Mouse (Mus musculus): Measurements from ENCODE around the gene Ddx41. TPM values are rescaled to one million over a fixed set of nuclear protein-coding genes. Genes with fewer than 3 reads are reported as not detected.

The Ddx41 gene
- polyA plus RNA-seq, 1 experiment from 2014 or later = 71.4 TPM

GRCm38 (mm10) chr13:55567949-55568348 is 31.5 kb upstream of the Ddx41 start:
- Histone ChIP-seq H3K36me3 (peaks cover 29% of the 10 kb centered on the region), H3K4me2 (replicated peaks) (no peak overlapping the region), H3K27ac (no peak overlapping the region), H3K9ac (no peak overlapping the region), H3K27me3 (no peaks in the 10 kb centered on the region), H3K4me1 (peaks cover 28% of the 10 kb centered on the region), H3K4me3 (no peak overlapping the region), H3K9me3 (no peaks in the 10 kb centered on the region)
- 74% methylated on average over 2 of the region's 2 CpGs for WGBS
- no peak for ATAC-seq (ENCODE audit: low FRiP score, low read depth)

GRCm38 (mm10) chr13:55567001-55567400 is 30.5 kb upstream of the Ddx41 start:
- no peak overlapping the region for H3K27ac ChIP-seq
- H3K27me3 ChIP-seq = no peaks in the 10 kb centered on the region
- H3K9ac ChIP-seq = no peak overlapping the region
- 90% methylated on average over 6 of the region's 6 CpGs for WGBS
- H3K4me2 ChIP-seq (replicated peaks) = no peak overlapping the region
- H3K4me3 ChIP-seq = no peak overlapping the region
- no peak for ATAC-seq (ENCODE audit: low FRiP score, low read depth)
- peaks cover 29% of the 10 kb centered on the region for H3K36me3 ChIP-seq
- H3K4me1 ChIP-seq = peaks cover 25% of the 10 kb centered on the region
- no peaks in the 10 kb centered on the region for H3K9me3 ChIP-seq

GRCm38 (mm10) chr13:55563266-55563879 is 26.9 kb upstream of the Ddx41 start:
- H3K9ac ChIP-seq = no peak overlapping the region
- no peaks in the 10 kb centered on the region for H3K9me3 ChIP-seq
- H3K27ac ChIP-seq = no peak overlapping the region; the same call in 1 of the 2 replicates
- no peak for ATAC-seq (ENCODE audit: low FRiP score, low read depth)
- H3K36me3 ChIP-seq = peaks cover 40% of the 10 kb centered on the region
- no peak overlapping the region for H3K4me3 ChIP-seq
- H3K4me1 ChIP-seq = peaks cover 11% of the 10 kb centered on the region
- 66% methylated on average over 7 of the region's 7 CpGs for WGBS
- H3K4me2 ChIP-seq (replicated peaks) = no peak overlapping the region
- H3K27me3 ChIP-seq = no peaks in the 10 kb centered on the region

GRCm38 (mm10) chr13:55557499-55557898 is 21.0 kb upstream of the Ddx41 start:
- Histone ChIP-seq H3K9me3 (no peaks in the 10 kb centered on the region), H3K36me3 (peaks cover 60% of the 10 kb centered on the region)
- no peak for ATAC-seq (ENCODE audit: low FRiP score, low read depth)

GRCm38 (mm10) chr13:55555921-55556320 is 19.5 kb upstream of the Ddx41 start:
- Histone ChIP-seq H3K27me3 (no peaks in the 10 kb centered on the region), H3K4me1 (no peaks in the 10 kb centered on the region), H3K9ac (no peak overlapping the region), H3K36me3 (peaks cover 67% of the 10 kb centered on the region), H3K4me3 (no peak overlapping the region), H3K4me2 (replicated peaks) (no peak overlapping the region), H3K27ac (no peak overlapping the region), H3K9me3 (no peaks in the 10 kb centered on the region)
- no peak for ATAC-seq (ENCODE audit: low FRiP score, low read depth)
- WGBS = 92% methylated on average over 9 of the region's 9 CpGs

More at GRCm38 (mm10) chr13:55557499-55557898, 21.0 kb upstream of the Ddx41 start:
- Histone ChIP-seq H3K4me3 (no peak overlapping the region), H3K9ac (no peak overlapping the region), H3K27me3 (no peaks in the 10 kb centered on the region), H3K27ac (no peak overlapping the region), H3K4me1 (no peaks in the 10 kb centered on the region), H3K4me2 (replicated peaks) (no peak overlapping the region)
- 71% methylated on average over 6 of the region's 6 CpGs for WGBS

- H3K27ac ChIP-seq = no peak overlapping the region
- no peak overlapping the region for H3K9ac ChIP-seq
- H3K9me3 ChIP-seq = no peaks in the 10 kb centered on the region
- 90% methylated on average over 15 of the region's 15 CpGs for WGBS
- H3K4me2 ChIP-seq (replicated peaks) = no peak overlapping the region
- H3K36me3 ChIP-seq = peaks cover 99% of the 10 kb centered on the region
- ATAC-seq (ENCODE audit: low FRiP score, low read depth) = no peak
- H3K27me3 ChIP-seq = no peaks in the 10 kb centered on the region
- H3K4me3 ChIP-seq = no peak overlapping the region
- H3K4me1 ChIP-seq = no peaks in the 10 kb centered on the region
These were observed 12.6 kb upstream of the Ddx41 start for GRCm38 (mm10) chr13:55549061-55549460.

GRCm38 (mm10) chr13:55548426-55548825 is 12.0 kb upstream of the Ddx41 start:
- Histone ChIP-seq H3K27ac (no peak overlapping the region), H3K4me2 (replicated peaks) (no peak overlapping the region), H3K9ac (no peak overlapping the region), H3K9me3 (no peaks in the 10 kb centered on the region), H3K36me3 (peaks cover 99% of the 10 kb centered on the region), H3K4me1 (no peaks in the 10 kb centered on the region), H3K4me3 (no peak overlapping the region), H3K27me3 (no peaks in the 10 kb centered on the region)
- WGBS = 89% methylated on average over 5 of the region's 5 CpGs
- no peak for ATAC-seq (ENCODE audit: low FRiP score, low read depth)

- H3K9ac ChIP-seq = no peak overlapping the region
- peaks cover 99% of the 10 kb centered on the region for H3K36me3 ChIP-seq
- no peak overlapping the region for H3K27ac ChIP-seq
- H3K4me3 ChIP-seq = no peak overlapping the region
- no peaks in the 10 kb centered on the region for H3K4me1 ChIP-seq
- H3K9me3 ChIP-seq = no peaks in the 10 kb centered on the region
- WGBS = 88% methylated on average over 2 of the region's 2 CpGs
- ATAC-seq (ENCODE audit: low FRiP score, low read depth) = no peak
- H3K27me3 ChIP-seq = no peaks in the 10 kb centered on the region
- no peak overlapping the region for H3K4me2 ChIP-seq (replicated peaks)
These were observed 11.5 kb upstream of the Ddx41 start for GRCm38 (mm10) chr13:55547916-55548315.

GRCm38 (mm10) chr13:55544792-55545191 is 8.3 kb upstream of the Ddx41 start:
- H3K36me3 ChIP-seq = peaks cover 100% of the 10 kb centered on the region
- no peak overlapping the region for H3K4me3 ChIP-seq
- ATAC-seq (ENCODE audit: low FRiP score, low read depth) = no peak
- whole genome bisulfite sequencing = 91% methylated on average over 6 of the region's 6 CpGs
- H3K9me3 ChIP-seq = no peaks in the 10 kb centered on the region
- H3K27ac ChIP-seq = no peak overlapping the region
- H3K9ac ChIP-seq = no peak overlapping the region
- H3K4me1 ChIP-seq = no peaks in the 10 kb centered on the region
- no peaks in the 10 kb centered on the region for H3K27me3 ChIP-seq
- H3K4me2 ChIP-seq (replicated peaks) = no peak overlapping the region

- Histone ChIP-seq H3K27me3 (no peaks in the 10 kb centered on the region), H3K36me3 (peaks cover 100% of the 10 kb centered on the region), H3K9me3 (no peaks in the 10 kb centered on the region), H3K4me1 (no peaks in the 10 kb centered on the region), H3K4me2 (replicated peaks) (no peak overlapping the region), H3K27ac (no peak overlapping the region), H3K4me3 (no peak overlapping the region), H3K9ac (no peak overlapping the region)
- 88% methylated on average over 8 of the region's 8 CpGs for WGBS
- no peak for ATAC-seq (ENCODE audit: low FRiP score, low read depth)
These were observed 7.0 kb upstream of the Ddx41 start for GRCm38 (mm10) chr13:55543447-55543846.

- Histone ChIP-seq H3K4me1 (no peaks in the 10 kb centered on the region), H3K36me3 (peaks cover 100% of the 10 kb centered on the region), H3K4me3 (no peak overlapping the region), H3K9ac (no peak overlapping the region), H3K4me2 (replicated peaks) (no peak overlapping the region), H3K27me3 (no peaks in the 10 kb centered on the region), H3K27ac (no peak overlapping the region), H3K9me3 (no peaks in the 10 kb centered on the region)
- no peak for ATAC-seq (ENCODE audit: low FRiP score, low read depth)
- WGBS = 98% methylated on average over 4 of the region's 4 CpGs
These were observed 6.4 kb upstream of the Ddx41 start for GRCm38 (mm10) chr13:55542891-55543290.

- Histone ChIP-seq H3K4me1 (peaks cover 4% of the 10 kb centered on the region; the same call in 1 of the 2 replicates), H3K9ac (no peak overlapping the region), H3K4me2 (replicated peaks) (no peak overlapping the region), H3K36me3 (peaks cover 87% of the 10 kb centered on the region), H3K9me3 (no peaks in the 10 kb centered on the region), H3K4me3 (no peak overlapping the region), H3K27ac (no peak overlapping the region), H3K27me3 (no peaks in the 10 kb centered on the region)
- WGBS = 85% methylated on average over 2 of the region's 2 CpGs
- no peak for ATAC-seq (ENCODE audit: low FRiP score, low read depth)
These were observed 4.5 kb upstream of the Ddx41 start for GRCm38 (mm10) chr13:55540933-55541332.

GRCm38 (mm10) chr13:55535796-55536193 is 663 bp downstream of the Ddx41 start:
- Histone ChIP-seq H3K9me3 (no peaks in the 10 kb centered on the region), H3K27ac (no peak overlapping the region), H3K4me1 (peaks cover 16% of the 10 kb centered on the region), H3K27me3 (no peaks in the 10 kb centered on the region), H3K4me2 (replicated peaks) (peak overlapping the region; percentile 94), H3K36me3 (peaks cover 80% of the 10 kb centered on the region), H3K9ac (peak overlapping the region; percentile 86), H3K4me3 (peak overlapping the region; percentile 62)
- ATAC-seq (ENCODE audit: low FRiP score, low read depth) = no peak
- 16% methylated on average over 17 of the region's 17 CpGs for WGBS
